Mouse (Mus musculus): ENCODE data around the gene Taf12. TPM values are rescaled to one million over a fixed set of nuclear protein-coding genes. Genes with fewer than 3 reads are reported as not detected.
A peak's percentile ranks its signal among the peaks of the same experiment; 100 is the strongest.
"Not testable (repeated sequence)": the region's sequence is repeated elsewhere in the genome, so short reads cannot be mapped to it uniquely, and the experiment has no call there.

The Taf12 gene
- polyA plus RNA-seq, 1 experiment from 2014 or later = 50.6 TPM

DNA sequence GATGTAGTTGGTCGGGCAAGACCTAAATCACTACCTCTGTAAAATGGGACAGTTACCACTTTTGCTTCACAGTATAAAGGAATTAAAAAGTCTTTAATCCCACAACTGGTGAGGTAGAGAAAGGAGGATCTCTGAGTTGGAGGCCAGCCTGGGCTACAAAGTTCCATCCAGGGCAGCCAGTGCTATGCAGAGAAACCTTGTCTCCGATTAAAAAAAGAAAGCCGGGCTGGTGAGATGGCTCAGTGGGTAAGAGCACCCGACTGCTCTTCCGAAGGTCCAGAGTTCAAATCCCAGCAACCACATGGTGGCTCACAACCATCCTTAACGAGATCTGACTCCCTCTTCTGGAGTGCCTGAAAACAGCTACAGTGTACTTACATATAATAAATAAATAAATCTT, 29.3 kb downstream of the Taf12 start:
- H3K4me2 ChIP-seq (ENCODE audit: low read length) = peak overlapping the region; percentile 61
- not testable (repeated sequence) for H3K9me3 ChIP-seq (ENCODE audit: control insufficient read depth, low read length); H3K4me1 ChIP-seq (ENCODE audit: control insufficient read depth, insufficient read depth, low read length); H3K36me3 ChIP-seq (ENCODE audit: control insufficient read depth, insufficient read depth, low read length); H3K27ac ChIP-seq (replicated peaks; ENCODE audit: low read depth, low read length); ATAC-seq (ENCODE audit: low FRiP score, low TSS enrichment); H3K27me3 ChIP-seq (ENCODE audit: control insufficient read depth, insufficient read depth, low read length); DNase-seq
- 49% methylated on average over 6 of the region's 6 CpGs for WGBS
- peak overlapping the region; percentile 49; the same call in 1 of the 2 replicates for H3K9ac ChIP-seq (replicated peaks; ENCODE audit: low read length)
- H3K4me3 ChIP-seq (replicated peaks; ENCODE audit: low read depth, low read length) = peak overlapping the region; percentile 36

GRCm38 (mm10) chr4:132305276-132305675, 31.1 kb downstream of the Taf12 start:
- DNase-seq = no peak
- H3K27ac ChIP-seq (replicated peaks; ENCODE audit: low read depth, low read length) = no peak overlapping the region
- no peaks in the 10 kb centered on the region for H3K27me3 ChIP-seq (ENCODE audit: control insufficient read depth, insufficient read depth, low read length)
- H3K4me1 ChIP-seq (ENCODE audit: control insufficient read depth, insufficient read depth, low read length) = peaks cover 10% of the 10 kb centered on the region
- H3K9ac ChIP-seq (replicated peaks; ENCODE audit: low read length) = no peak overlapping the region
- no peaks in the 10 kb centered on the region for H3K9me3 ChIP-seq (ENCODE audit: control insufficient read depth, low read length)
- peaks cover 6% of the 10 kb centered on the region for H3K36me3 ChIP-seq (ENCODE audit: control insufficient read depth, insufficient read depth, low read length)
- H3K4me3 ChIP-seq (replicated peaks; ENCODE audit: low read depth, low read length) = no peak overlapping the region
- no peak overlapping the region for H3K4me2 ChIP-seq (ENCODE audit: low read length)
- no peak for ATAC-seq (ENCODE audit: low FRiP score, low TSS enrichment)
- 89% methylated on average over 8 of the region's 8 CpGs for WGBS

GRCm38 (mm10) chr4:132306004-132306403, 31.8 kb downstream of the Taf12 start:
- ATAC-seq (ENCODE audit: low FRiP score, low TSS enrichment) (no peak), DNase-seq (no peak)
- Histone ChIP-seq H3K4me1 (ENCODE audit: control insufficient read depth, insufficient read depth, low read length) (peaks cover 15% of the 10 kb centered on the region), H3K36me3 (ENCODE audit: control insufficient read depth, insufficient read depth, low read length) (peaks cover 14% of the 10 kb centered on the region), H3K4me3 (replicated peaks; ENCODE audit: low read depth, low read length) (no peak overlapping the region), H3K9me3 (ENCODE audit: control insufficient read depth, low read length) (no peaks in the 10 kb centered on the region), H3K27me3 (ENCODE audit: control insufficient read depth, insufficient read depth, low read length) (no peaks in the 10 kb centered on the region), H3K9ac (replicated peaks; ENCODE audit: low read length) (no peak overlapping the region), H3K4me2 (ENCODE audit: low read length) (no peak overlapping the region), H3K27ac (replicated peaks; ENCODE audit: low read depth, low read length) (no peak overlapping the region)
- 80% methylated on average over 6 of the region's 6 CpGs for WGBS

GRCm38 (mm10) chr4:132308437-132309139, 34.4 kb downstream of the Taf12 start:
- peaks cover 11% of the 10 kb centered on the region for H3K4me1 ChIP-seq (ENCODE audit: control insufficient read depth, insufficient read depth, low read length)
- peak; percentile 92 for ATAC-seq (ENCODE audit: low FRiP score, low TSS enrichment)
- no peaks in the 10 kb centered on the region for H3K27me3 ChIP-seq (ENCODE audit: control insufficient read depth, insufficient read depth, low read length)
- H3K27ac ChIP-seq (replicated peaks; ENCODE audit: low read depth, low read length) = peak overlapping the region; percentile 92
- peak; percentile 97 for DNase-seq
- peak overlapping the region; percentile 93 for H3K9ac ChIP-seq (replicated peaks; ENCODE audit: low read length)
- WGBS = under 1% methylated on average over 41 of the region's 41 CpGs
- H3K4me2 ChIP-seq (ENCODE audit: low read length) = peak overlapping the region; percentile 54
- peak overlapping the region; percentile 61 for H3K4me3 ChIP-seq (replicated peaks; ENCODE audit: low read depth, low read length)
- peaks cover 36% of the 10 kb centered on the region for H3K36me3 ChIP-seq (ENCODE audit: control insufficient read depth, insufficient read depth, low read length)
- H3K9me3 ChIP-seq (ENCODE audit: control insufficient read depth, low read length) = no peaks in the 10 kb centered on the region

GRCm38 (mm10) chr4:132309140-132309848, 35.1 kb downstream of the Taf12 start:
- WGBS = under 1% methylated on average over 15 of the region's 15 CpGs
- Histone ChIP-seq H3K9me3 (ENCODE audit: control insufficient read depth, low read length) (no peaks in the 10 kb centered on the region), H3K27me3 (ENCODE audit: control insufficient read depth, insufficient read depth, low read length) (no peaks in the 10 kb centered on the region), H3K36me3 (ENCODE audit: control insufficient read depth, insufficient read depth, low read length) (peaks cover 43% of the 10 kb centered on the region), H3K9ac (replicated peaks; ENCODE audit: low read length) (peak overlapping the region; percentile 93), H3K27ac (replicated peaks; ENCODE audit: low read depth, low read length) (peak overlapping the region; percentile 92), H3K4me3 (replicated peaks; ENCODE audit: low read depth, low read length) (peak overlapping the region; percentile 61), H3K4me2 (ENCODE audit: low read length) (peak overlapping the region; percentile 54), H3K4me1 (ENCODE audit: control insufficient read depth, insufficient read depth, low read length) (peaks cover 11% of the 10 kb centered on the region)
- ATAC-seq (ENCODE audit: low FRiP score, low TSS enrichment) = no peak
- DNase-seq = peak; percentile 66

GRCm38 (mm10) chr4:132309849-132310472, 35.8 kb downstream of the Taf12 start:
- peak; percentile 67 for DNase-seq
- Histone ChIP-seq H3K27me3 (ENCODE audit: control insufficient read depth, insufficient read depth, low read length) (no peaks in the 10 kb centered on the region), H3K9me3 (ENCODE audit: control insufficient read depth, low read length) (no peaks in the 10 kb centered on the region), H3K27ac (replicated peaks; ENCODE audit: low read depth, low read length) (peak overlapping the region; percentile 92), H3K9ac (replicated peaks; ENCODE audit: low read length) (peak overlapping the region; percentile 93), H3K36me3 (ENCODE audit: control insufficient read depth, insufficient read depth, low read length) (peaks cover 47% of the 10 kb centered on the region), H3K4me1 (ENCODE audit: control insufficient read depth, insufficient read depth, low read length) (peaks cover 11% of the 10 kb centered on the region), H3K4me2 (ENCODE audit: low read length) (peak overlapping the region; percentile 54), H3K4me3 (replicated peaks; ENCODE audit: low read depth, low read length) (peak overlapping the region; percentile 61)
- ATAC-seq (ENCODE audit: low FRiP score, low TSS enrichment) = no peak
- 33% methylated on average over 10 of the region's 10 CpGs for WGBS

GRCm38 (mm10) chr4:132311209-132311608, 37.0 kb downstream of the Taf12 start:
- H3K27ac ChIP-seq (replicated peaks; ENCODE audit: low read depth, low read length) = no peak overlapping the region
- peaks cover 11% of the 10 kb centered on the region for H3K4me1 ChIP-seq (ENCODE audit: control insufficient read depth, insufficient read depth, low read length)
- DNase-seq (no peak), ATAC-seq (ENCODE audit: low FRiP score, low TSS enrichment) (no peak)
- no peaks in the 10 kb centered on the region for H3K27me3 ChIP-seq (ENCODE audit: control insufficient read depth, insufficient read depth, low read length)
- 47% methylated on average over 1 of the region's 1 CpGs for WGBS
- no peak overlapping the region for H3K4me2 ChIP-seq (ENCODE audit: low read length)
- H3K9me3 ChIP-seq (ENCODE audit: control insufficient read depth, low read length) = no peaks in the 10 kb centered on the region
- no peak overlapping the region for H3K4me3 ChIP-seq (replicated peaks; ENCODE audit: low read depth, low read length)
- H3K9ac ChIP-seq (replicated peaks; ENCODE audit: low read length) = no peak overlapping the region
- peaks cover 56% of the 10 kb centered on the region for H3K36me3 ChIP-seq (ENCODE audit: control insufficient read depth, insufficient read depth, low read length)

DNA sequence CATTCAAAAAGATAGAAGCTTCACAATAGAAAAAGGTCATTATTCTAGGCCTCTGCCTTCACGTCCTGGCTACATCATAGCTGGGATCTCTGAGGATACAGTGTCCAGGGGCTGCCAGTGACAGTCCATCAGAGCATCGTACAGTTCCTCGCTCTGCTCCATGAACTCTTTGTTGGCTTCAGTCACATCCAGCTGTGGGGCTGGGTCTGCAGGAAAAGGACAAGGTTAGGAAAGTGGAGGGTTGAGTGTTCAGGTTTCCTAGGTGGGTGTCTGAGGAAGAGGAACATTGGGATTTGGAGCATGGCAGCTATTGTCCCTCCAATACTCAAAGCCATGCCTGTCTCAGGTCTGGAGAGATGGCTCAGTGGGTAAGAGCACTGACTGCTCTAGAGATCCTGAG, 37.6 kb downstream of the Taf12 start:
- no peak for ATAC-seq (ENCODE audit: low FRiP score, low TSS enrichment)
- Histone ChIP-seq H3K4me2 (ENCODE audit: low read length) (no peak overlapping the region), H3K9ac (replicated peaks; ENCODE audit: low read length) (no peak overlapping the region), H3K4me1 (ENCODE audit: control insufficient read depth, insufficient read depth, low read length) (peaks cover 11% of the 10 kb centered on the region), H3K27me3 (ENCODE audit: control insufficient read depth, insufficient read depth, low read length) (no peaks in the 10 kb centered on the region), H3K36me3 (ENCODE audit: control insufficient read depth, insufficient read depth, low read length) (peaks cover 62% of the 10 kb centered on the region), H3K27ac (replicated peaks; ENCODE audit: low read depth, low read length) (no peak overlapping the region), H3K4me3 (replicated peaks; ENCODE audit: low read depth, low read length) (no peak overlapping the region), H3K9me3 (ENCODE audit: control insufficient read depth, low read length) (no peaks in the 10 kb centered on the region)
- DNase-seq = no peak
- 59% methylated on average over 3 of the region's 3 CpGs for WGBS

Data from midbrain, embryonic 14.5 days (tissue).